Mouse (Mus musculus): ENCODE results near the gene Crtam. TPM values are rescaled to one million over a fixed set of nuclear protein-coding genes. Genes with fewer than 3 reads are reported as not detected.

The Crtam gene
- polyA plus RNA-seq, 1 experiment from 2014 or later, result 0.07 TPM

- Histone ChIP-seq H3K9me3 (ENCODE audit: control insufficient read depth) (no peaks in the 10 kb centered on the region), H3K4me3 (ENCODE audit: low read depth, low read length) (no peak overlapping the region), H3K4me2 (replicated peaks; ENCODE audit: low read depth) (no peak overlapping the region), H3K27me3 (replicated peaks; ENCODE audit: control insufficient read depth, insufficient read depth, low read length) (no peaks in the 10 kb centered on the region), H3K27ac (ENCODE audit: low read depth, low read length) (no peak overlapping the region), H3K36me3 (ENCODE audit: control insufficient read depth, insufficient read depth) (0 out of 2 replicates have a peak, but pooled peaks cover 3% of the 10 kb centered on the region), H3K4me1 (replicated peaks; ENCODE audit: control insufficient read depth, insufficient read depth, low read length) (no peaks in the 10 kb centered on the region), H3K9ac (ENCODE audit: low read depth, low read length) (no peak overlapping the region)
- TF ChIP-seq CTCF (IDR thresholded peaks at IDR 0.05; ENCODE audit: low read depth), result no peak
- WGBS, result 87% methylated on average over 5 of the region's 5 CpGs
- no peak for ATAC-seq
Measured at GRCm38 (mm10) chr9:41012456-41012855, 8.0 kb upstream of the Crtam start.

DNA sequence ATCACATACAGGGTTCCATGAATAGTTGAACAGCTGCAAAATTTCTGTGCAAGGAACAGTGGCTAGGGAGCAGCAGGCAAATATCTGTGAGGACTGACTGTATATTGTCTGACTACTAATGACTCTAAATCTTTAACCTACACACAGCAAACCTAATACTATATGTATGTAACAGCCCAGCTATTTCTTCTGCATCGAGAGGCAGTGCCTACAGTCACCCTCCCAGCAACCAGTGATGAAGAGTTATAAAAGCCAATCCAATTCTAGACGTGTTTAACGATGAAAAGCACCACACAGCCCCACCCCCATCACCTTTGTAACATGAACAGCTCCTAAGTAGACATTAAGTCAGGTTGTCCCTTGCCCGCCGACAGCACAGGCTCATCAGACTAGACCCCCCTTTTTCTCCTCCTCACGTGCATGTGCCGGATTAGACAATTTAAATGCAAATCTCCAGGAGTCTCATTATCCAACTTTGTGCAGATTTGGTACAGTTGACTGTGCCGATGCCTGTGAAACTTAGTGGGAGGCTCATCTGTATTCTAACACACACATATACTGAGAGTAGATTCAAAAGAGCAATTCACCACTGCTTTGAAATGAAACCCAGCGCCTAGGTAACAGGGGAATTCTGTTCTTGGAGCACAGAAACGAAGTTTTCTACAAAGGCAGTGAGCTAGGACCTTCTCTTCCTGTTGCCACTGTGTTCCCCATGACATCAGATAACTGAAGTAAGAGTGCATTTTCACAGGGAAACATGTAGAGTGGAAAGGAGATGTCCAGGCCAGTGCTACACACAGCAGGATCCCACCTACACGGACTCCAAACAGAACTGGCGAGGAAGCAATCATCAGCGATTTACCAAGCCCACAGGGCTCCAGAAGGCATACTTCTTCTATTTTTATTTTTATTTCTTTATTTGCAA, 7.3 kb upstream of the Crtam start:
- Histone ChIP-seq H3K27me3 (replicated peaks; ENCODE audit: control insufficient read depth, insufficient read depth, low read length) (no peaks in the 10 kb centered on the region), H3K4me1 (replicated peaks; ENCODE audit: control insufficient read depth, insufficient read depth, low read length) (no peaks in the 10 kb centered on the region), H3K9ac (ENCODE audit: low read depth, low read length) (no peak overlapping the region), H3K4me2 (replicated peaks; ENCODE audit: low read depth) (no peak overlapping the region), H3K27ac (ENCODE audit: low read depth, low read length) (no peak overlapping the region), H3K9me3 (ENCODE audit: control insufficient read depth) (no peaks in the 10 kb centered on the region), H3K4me3 (ENCODE audit: low read depth, low read length) (no peak overlapping the region), H3K36me3 (ENCODE audit: control insufficient read depth, insufficient read depth) (0 out of 2 replicates have a peak, but pooled peaks cover 3% of the 10 kb centered on the region)
- ATAC-seq, result no peak
- WGBS, result 74% methylated on average over 13 of the region's 13 CpGs
- TF ChIP-seq CTCF (IDR thresholded peaks at IDR 0.05; ENCODE audit: low read depth), result no peak

- no peak overlapping the region for H3K4me2 ChIP-seq (replicated peaks; ENCODE audit: low read depth)
- no peaks in the 10 kb centered on the region for H3K27me3 ChIP-seq (replicated peaks; ENCODE audit: control insufficient read depth, insufficient read depth, low read length)
- no peak for TF ChIP-seq CTCF (IDR thresholded peaks at IDR 0.05; ENCODE audit: low read depth)
- H3K27ac ChIP-seq (ENCODE audit: low read depth, low read length), result no peak overlapping the region
- ATAC-seq, result no peak
- WGBS, result 17% methylated on average over 1 of the region's 1 CpGs
- H3K4me1 ChIP-seq (replicated peaks; ENCODE audit: control insufficient read depth, insufficient read depth, low read length), result no peaks in the 10 kb centered on the region
- no peak overlapping the region for H3K9ac ChIP-seq (ENCODE audit: low read depth, low read length)
- H3K9me3 ChIP-seq (ENCODE audit: control insufficient read depth), result no peaks in the 10 kb centered on the region
- H3K4me3 ChIP-seq (ENCODE audit: low read depth, low read length), result no peak overlapping the region
- H3K36me3 ChIP-seq (ENCODE audit: control insufficient read depth, insufficient read depth), result no peaks in the 10 kb centered on the region
Measured at GRCm38 (mm10) chr9:41007785-41008184, 3.4 kb upstream of the Crtam start.

DNA sequence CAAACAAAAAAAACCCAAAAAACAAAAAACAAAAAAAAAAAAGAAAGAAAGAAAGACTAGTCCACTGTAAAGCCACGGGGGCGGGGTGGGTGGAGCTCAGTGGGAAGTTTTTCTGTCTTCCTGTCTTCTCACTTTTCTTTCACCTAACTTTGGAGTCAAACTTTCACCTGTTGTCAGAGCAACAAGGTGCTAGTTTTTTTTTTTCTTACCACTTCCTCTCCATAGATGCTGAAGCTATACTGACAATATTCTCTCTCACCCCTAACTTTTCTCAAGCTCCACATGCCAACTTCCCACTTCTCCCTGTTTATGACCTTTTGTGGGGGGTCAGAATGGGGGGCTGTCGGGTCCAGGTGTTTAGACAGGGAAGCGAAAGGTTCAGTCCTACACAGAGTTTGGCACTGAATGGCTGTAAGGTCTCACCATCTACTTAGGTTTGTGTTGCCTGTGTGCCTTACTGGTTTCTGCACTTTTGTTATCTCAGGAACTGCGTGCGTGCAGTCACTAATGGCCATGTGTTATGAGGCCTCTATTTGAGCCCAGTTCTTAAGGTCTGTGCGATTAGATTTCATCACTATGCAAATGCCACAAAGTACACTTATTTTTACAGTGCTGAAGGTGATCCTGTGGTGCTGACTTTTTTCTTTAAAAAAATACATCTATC, 7.2 kb downstream of the Crtam start:
- Histone ChIP-seq H3K9me3 (ENCODE audit: control insufficient read depth) (no peaks in the 10 kb centered on the region), H3K27me3 (replicated peaks; ENCODE audit: control insufficient read depth, insufficient read depth, low read length) (no peaks in the 10 kb centered on the region), H3K4me1 (replicated peaks; ENCODE audit: control insufficient read depth, insufficient read depth, low read length) (no peaks in the 10 kb centered on the region), H3K4me3 (ENCODE audit: low read depth, low read length) (no peak overlapping the region), H3K4me2 (replicated peaks; ENCODE audit: low read depth) (no peak overlapping the region), H3K27ac (ENCODE audit: low read depth, low read length) (no peak overlapping the region), H3K9ac (ENCODE audit: low read depth, low read length) (no peak overlapping the region), H3K36me3 (ENCODE audit: control insufficient read depth, insufficient read depth) (no peaks in the 10 kb centered on the region)
- 70% methylated on average over 7 of the region's 7 CpGs for WGBS
- no peak for TF ChIP-seq CTCF (IDR thresholded peaks at IDR 0.05; ENCODE audit: low read depth)
- ATAC-seq, result no peak

DNA sequence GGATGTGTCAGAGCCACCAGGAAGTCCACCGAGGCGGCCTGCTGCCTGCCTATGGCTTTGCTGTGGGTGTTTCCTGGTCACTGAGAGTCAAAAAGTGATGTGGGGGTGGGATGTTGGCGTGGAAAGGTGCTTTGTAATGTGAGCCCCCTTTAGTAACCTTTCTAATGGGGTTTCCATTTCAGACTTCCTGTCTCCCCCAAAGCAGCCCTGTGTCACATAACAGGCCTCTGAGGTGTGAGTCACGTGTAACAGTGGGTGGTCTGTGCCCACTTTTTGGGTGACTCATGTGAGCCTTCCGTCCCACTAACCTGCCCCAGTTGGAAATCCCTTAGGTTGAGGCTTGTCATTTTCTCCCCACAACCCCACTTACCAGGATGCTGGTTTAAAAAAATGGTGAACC, 10.4 kb downstream of the Crtam start:
- WGBS, result 79% methylated on average over 5 of the region's 5 CpGs
- no peak for TF ChIP-seq CTCF (IDR thresholded peaks at IDR 0.05; ENCODE audit: low read depth)

DNA sequence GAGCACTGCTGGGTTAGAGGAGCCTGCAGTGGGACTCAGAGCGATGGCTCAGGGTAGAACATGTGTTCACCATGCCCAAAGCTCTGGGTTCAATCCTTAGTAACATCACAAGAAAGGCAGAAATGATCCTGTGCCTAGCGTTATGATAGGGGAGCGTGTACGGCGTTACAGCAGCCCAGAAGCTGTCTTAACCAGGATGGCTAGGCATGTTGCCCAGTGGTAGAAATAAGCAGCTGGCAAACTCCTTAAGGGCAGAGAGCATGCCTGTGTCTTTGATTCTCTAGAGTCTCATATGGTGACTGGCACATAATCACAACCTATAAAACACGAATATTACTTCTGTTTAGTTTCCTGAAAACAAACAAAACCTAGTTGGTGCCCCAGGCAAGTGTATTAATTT, 12.9 kb downstream of the Crtam start:
- H3K27me3 ChIP-seq (replicated peaks; ENCODE audit: control insufficient read depth, insufficient read depth, low read length), result no peaks in the 10 kb centered on the region
- H3K9ac ChIP-seq (ENCODE audit: low read depth, low read length), result no peak overlapping the region
- no peak for TF ChIP-seq CTCF (IDR thresholded peaks at IDR 0.05; ENCODE audit: low read depth)
- WGBS, result 87% methylated on average over 6 of the region's 6 CpGs
- H3K4me3 ChIP-seq (ENCODE audit: low read depth, low read length), result no peak overlapping the region
- H3K27ac ChIP-seq (ENCODE audit: low read depth, low read length), result no peak overlapping the region
- no peak overlapping the region for H3K4me2 ChIP-seq (replicated peaks; ENCODE audit: low read depth)
- H3K36me3 ChIP-seq (ENCODE audit: control insufficient read depth, insufficient read depth), result no peaks in the 10 kb centered on the region
- no peaks in the 10 kb centered on the region for H3K4me1 ChIP-seq (replicated peaks; ENCODE audit: control insufficient read depth, insufficient read depth, low read length)
- ATAC-seq, result no peak
- no peaks in the 10 kb centered on the region for H3K9me3 ChIP-seq (ENCODE audit: control insufficient read depth)

More for the DNA sequence above, 10.4 kb downstream of the Crtam start:
- Histone ChIP-seq H3K36me3 (ENCODE audit: control insufficient read depth, insufficient read depth) (no peaks in the 10 kb centered on the region), H3K9ac (ENCODE audit: low read depth, low read length) (no peak overlapping the region), H3K27ac (ENCODE audit: low read depth, low read length) (no peak overlapping the region), H3K9me3 (ENCODE audit: control insufficient read depth) (no peaks in the 10 kb centered on the region), H3K4me3 (ENCODE audit: low read depth, low read length) (no peak overlapping the region), H3K4me2 (replicated peaks; ENCODE audit: low read depth) (no peak overlapping the region), H3K4me1 (replicated peaks; ENCODE audit: control insufficient read depth, insufficient read depth, low read length) (no peaks in the 10 kb centered on the region), H3K27me3 (replicated peaks; ENCODE audit: control insufficient read depth, insufficient read depth, low read length) (no peaks in the 10 kb centered on the region)
- ATAC-seq, result no peak

All from intestine, postnatal 0 days (tissue).